Mouse (Mus musculus) stomach, embryonic 15.5 days (tissue): ENCODE data around the gene Gm12830. TPM values are rescaled to one million over a fixed set of nuclear protein-coding genes. Genes with fewer than 3 reads are reported as not detected.
A peak's percentile ranks its signal among the peaks of the same experiment; 100 is the strongest.

ENCODE experiments used
- ATAC-seq: fragments of 200-750 bp; cut with Nextera tagmentation; 2 replicates; pipeline ENCODE4 v1.8.0; 2017; ENCODE audit warnings: low read depth, moderate number of reproducible peaks, moderate TSS enrichment; ENCODE audit not compliant: insufficient read depth, low FRiP score
- H3K27ac ChIP-seq: fragments of 300-500 bp; sonication (generic); 2 replicates; pipeline ENCODE4 v1.5.1; 2015; ENCODE audit warnings: mild to moderate bottlenecking, inconsistent platforms
- H3K27me3 ChIP-seq: fragments of 300-500 bp; sonication (generic); replicated peaks from 2 replicates; pipeline ENCODE4 v1.6.1; 2015; ENCODE audit warnings: inconsistent platforms
- H3K36me3 ChIP-seq: fragments of 300-500 bp; sonication (generic); 2 replicates; pipeline ENCODE4 v1.6.1; 2015; ENCODE audit warnings: inconsistent platforms
- H3K4me1 ChIP-seq: fragments of 300-500 bp; sonication (generic); 2 replicates; pipeline ENCODE4 v1.6.1; 2015; ENCODE audit warnings: inconsistent platforms
- H3K4me2 ChIP-seq: fragments of 300-500 bp; sonication (generic); 2 replicates; pipeline ENCODE4 v1.6.1; 2015; ENCODE audit warnings: mild to moderate bottlenecking, inconsistent platforms
- H3K4me3 ChIP-seq: fragments of 300-500 bp; sonication (generic); replicated peaks from 2 replicates; pipeline ENCODE4 v1.5.1; 2015; ENCODE audit warnings: inconsistent platforms
- H3K9ac ChIP-seq: fragments of 300-500 bp; sonication (generic); 2 replicates; pipeline ENCODE4 v1.6.1; 2015; ENCODE audit warnings: inconsistent platforms
- H3K9me3 ChIP-seq: fragments of 300-500 bp; sonication (generic); 2 replicates; pipeline ENCODE4 v1.6.1; 2016; ENCODE audit warnings: inconsistent platforms
- WGBS: fragments of 180-500 bp; shearing (Covaris S2); methylation state at CpG from one replicate; pipeline ENCODE4 v1.1.7; 2015; 5-methylcytosine and 5-hydroxymethylcytosine counted together
- polyA plus RNA-seq: library from polyadenylated mRNA; unstranded; fragments of >200 nt; fragmentation: Nextera tagmentation; extraction: Ambion mirVana; gene quantifications from 2 replicates; pipeline ENCODE4 v1.2.1, GENCODE M21; 2015

The Gm12830 gene
- polyA plus RNA-seq, 1 experiment from 2014 or later, result not detected

DNA sequence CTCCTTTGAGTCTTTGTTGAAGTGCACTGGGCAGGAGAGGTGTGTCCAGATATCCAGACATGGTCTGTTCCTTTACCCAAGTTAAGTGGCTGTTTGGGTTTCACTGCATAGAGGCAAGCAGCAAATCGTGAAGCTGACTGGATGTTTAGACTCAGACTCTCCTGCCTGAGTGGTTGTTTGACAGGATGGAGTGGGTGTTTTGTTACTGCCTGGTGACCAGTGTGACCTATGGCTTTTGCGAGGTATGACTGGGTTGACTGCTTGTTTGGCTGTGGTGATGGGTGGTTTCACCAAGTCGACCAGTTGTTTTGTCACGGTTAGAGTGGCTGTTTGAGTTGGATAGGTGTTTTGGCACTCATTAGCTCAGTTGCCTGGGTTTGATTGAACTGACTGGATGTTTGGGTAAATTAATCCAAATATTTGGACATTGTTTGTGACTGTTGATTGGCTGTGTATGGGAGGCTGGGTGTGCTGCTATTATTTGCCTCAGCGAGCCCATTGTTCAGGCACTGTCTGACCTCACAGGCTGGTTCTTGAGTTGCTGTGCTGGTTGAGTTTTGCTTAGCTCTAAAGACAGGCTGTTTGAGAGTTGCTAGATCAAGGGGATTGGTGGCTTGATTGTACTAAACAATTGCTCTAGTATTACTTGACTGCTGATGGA is 24.1 kb upstream of the Gm12830 start:
- Histone ChIP-seq H3K36me3 (no peaks in the 10 kb centered on the region), H3K4me3 (no peak overlapping the region), H3K27me3 (no peaks in the 10 kb centered on the region), H3K4me2 (no peak overlapping the region), H3K9ac (no peak overlapping the region), H3K4me1 (0 out of 2 replicates have a peak, but pooled peaks cover 5% of the 10 kb centered on the region), H3K9me3 (no peaks in the 10 kb centered on the region), H3K27ac (no peak overlapping the region)
- ATAC-seq, result no peak
- WGBS, result 22% methylated on average over 5 of the region's 5 CpGs

DNA sequence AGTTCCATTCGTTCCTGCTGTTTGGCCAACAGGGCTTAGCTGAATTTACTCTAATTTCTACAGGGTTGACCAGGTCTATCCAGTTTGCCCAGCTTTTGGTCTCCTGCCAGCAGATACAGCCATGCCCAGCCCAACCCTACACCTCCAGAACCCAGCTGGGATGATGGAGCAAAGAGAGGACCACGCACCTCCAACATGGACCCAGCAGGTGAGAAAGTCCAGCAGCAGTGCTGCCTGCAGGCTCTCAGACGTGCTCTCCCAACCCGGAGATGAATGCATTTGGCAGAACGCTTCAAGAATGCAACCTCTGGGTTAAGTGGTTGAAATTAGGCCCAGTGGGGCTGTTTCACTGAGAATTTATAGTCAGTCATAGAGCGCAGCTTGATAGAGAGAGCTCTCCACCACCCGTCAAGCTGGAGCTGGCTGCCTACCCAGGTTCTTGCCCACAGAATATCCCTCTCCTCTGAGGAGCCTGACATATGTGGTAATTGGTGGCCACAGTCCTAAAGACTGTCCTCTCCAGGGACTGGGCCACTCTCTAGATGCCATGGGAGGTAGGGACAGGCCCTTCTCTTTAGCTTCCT is 23.4 kb upstream of the Gm12830 start:
- Histone ChIP-seq H3K4me2 (no peak overlapping the region), H3K4me3 (no peak overlapping the region), H3K9me3 (no peaks in the 10 kb centered on the region), H3K36me3 (no peaks in the 10 kb centered on the region), H3K27ac (no peak overlapping the region), H3K9ac (no peak overlapping the region), H3K27me3 (no peaks in the 10 kb centered on the region), H3K4me1 (0 out of 2 replicates have a peak, but pooled peaks cover 5% of the 10 kb centered on the region)
- no peak for ATAC-seq
- WGBS, result 48% methylated on average over 7 of the region's 7 CpGs

GRCm38 (mm10) chr4:114804096-114804495 is 17.4 kb upstream of the Gm12830 start:
- 44% methylated on average over 5 of the region's 5 CpGs for WGBS
- Histone ChIP-seq H3K36me3 (no peaks in the 10 kb centered on the region), H3K27ac (no peak overlapping the region), H3K9ac (no peak overlapping the region), H3K27me3 (no peaks in the 10 kb centered on the region), H3K9me3 (no peaks in the 10 kb centered on the region), H3K4me3 (no peak overlapping the region), H3K4me1 (no peaks in the 10 kb centered on the region), H3K4me2 (no peak overlapping the region)
- ATAC-seq, result no peak

- WGBS, result 33% methylated on average over 9 of the region's 9 CpGs
- Histone ChIP-seq H3K4me2 (no peak overlapping the region), H3K4me1 (0 out of 2 replicates have a peak, but pooled peaks cover 14% of the 10 kb centered on the region), H3K27ac (no peak overlapping the region), H3K36me3 (no peaks in the 10 kb centered on the region), H3K27me3 (peaks cover 7% of the 10 kb centered on the region; the same call in 1 of the 2 replicates), H3K9me3 (no peaks in the 10 kb centered on the region), H3K4me3 (no peak overlapping the region), H3K9ac (no peak overlapping the region)
- ATAC-seq, result no peak
These were observed 2.4 kb upstream of the Gm12830 start for GRCm38 (mm10) chr4:114818963-114819702.

DNA sequence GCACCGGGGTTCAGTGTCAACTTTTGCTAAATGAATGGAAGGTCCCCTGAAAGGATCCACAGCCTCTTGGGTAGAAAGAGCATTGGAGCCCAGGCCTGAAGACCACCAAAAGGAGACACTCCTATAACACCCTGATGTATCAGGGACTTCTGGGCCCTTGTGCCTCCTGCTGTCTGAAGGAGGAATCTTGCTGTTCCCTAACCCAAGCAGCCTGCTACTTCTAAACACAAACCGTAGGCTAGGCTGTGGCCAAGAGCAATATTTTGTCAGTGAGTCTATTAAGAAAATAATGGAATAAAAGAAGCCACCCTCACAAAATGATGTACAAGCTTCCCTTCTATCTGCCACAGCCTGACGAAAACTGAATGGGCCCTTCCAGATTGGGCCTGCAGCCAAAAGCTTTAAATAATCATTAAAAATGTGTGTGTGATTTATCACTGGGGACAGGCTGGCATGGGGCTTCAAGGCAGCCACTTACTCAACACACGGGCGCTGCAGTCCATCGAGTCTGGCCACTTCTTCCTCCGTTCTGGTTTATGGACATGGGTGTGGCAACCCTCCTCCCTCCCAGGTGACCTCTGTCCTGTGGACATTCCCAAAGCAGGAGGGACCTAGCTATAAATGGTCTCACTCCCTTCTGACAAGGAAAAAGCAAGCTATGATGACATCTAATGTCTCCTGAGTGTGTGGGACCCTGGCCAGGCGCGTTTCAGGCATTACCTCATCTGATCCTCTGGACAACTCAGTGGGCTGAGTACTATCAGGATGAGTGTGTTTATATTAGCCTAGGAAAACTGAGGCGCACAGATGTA is 13.5 kb downstream of the Gm12830 start:
- peak; percentile 22; the same call in 1 of the 2 replicates for ATAC-seq
- no peak overlapping the region for H3K4me3 ChIP-seq

GRCm38 (mm10) chr4:114841336-114841920 is 19.9 kb downstream of the Gm12830 start:
- Histone ChIP-seq H3K4me1 (peaks cover 7% of the 10 kb centered on the region), H3K4me2 (no peak overlapping the region), H3K27ac (no peak overlapping the region), H3K4me3 (no peak overlapping the region), H3K36me3 (no peaks in the 10 kb centered on the region), H3K9ac (no peak overlapping the region), H3K9me3 (no peaks in the 10 kb centered on the region), H3K27me3 (peaks cover 22% of the 10 kb centered on the region)
- WGBS, result 54% methylated on average over 9 of the region's 9 CpGs
- no peak for ATAC-seq

More for the DNA sequence above, 13.5 kb downstream of the Gm12830 start:
- Histone ChIP-seq H3K36me3 (no peaks in the 10 kb centered on the region), H3K4me2 (no peak overlapping the region), H3K27ac (no peak overlapping the region), H3K9me3 (no peaks in the 10 kb centered on the region), H3K4me1 (no peaks in the 10 kb centered on the region), H3K9ac (no peak overlapping the region), H3K27me3 (0 out of 2 replicates have a peak, but pooled peaks cover 4% of the 10 kb centered on the region)
- WGBS, result 42% methylated on average over 10 of the region's 10 CpGs

DNA sequence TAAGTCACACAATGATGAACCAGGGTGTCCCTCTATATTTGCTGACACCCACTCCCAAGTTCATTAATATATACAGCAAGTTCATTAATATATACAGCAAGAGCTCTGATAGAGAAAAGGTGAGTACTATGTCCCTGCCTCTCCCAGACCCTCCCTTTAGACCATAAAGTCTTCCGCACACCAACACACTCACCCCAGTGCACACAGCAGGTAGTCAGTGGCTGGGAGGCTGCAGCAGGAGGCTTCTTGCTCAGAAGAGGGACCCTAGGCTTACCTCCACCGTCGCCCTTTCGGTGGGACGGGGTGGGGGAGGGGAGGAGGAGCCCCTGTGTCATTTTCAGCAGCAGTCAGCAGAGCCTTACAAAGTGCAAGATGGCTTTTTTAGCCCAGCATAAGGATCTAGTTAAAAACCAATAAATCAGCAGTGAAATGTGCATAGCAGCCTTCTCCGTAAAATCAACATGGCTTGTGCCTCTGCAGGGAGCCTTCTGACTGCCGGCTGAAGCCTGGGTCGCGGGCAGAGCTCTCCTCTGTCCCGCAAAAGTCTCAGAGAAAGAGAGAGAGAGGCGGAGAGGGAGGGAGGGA is 20.9 kb downstream of the Gm12830 start:
- Histone ChIP-seq H3K4me2 (no peak overlapping the region), H3K4me1 (peaks cover 7% of the 10 kb centered on the region), H3K27me3 (peaks cover 22% of the 10 kb centered on the region), H3K36me3 (no peaks in the 10 kb centered on the region), H3K9ac (no peak overlapping the region), H3K4me3 (no peak overlapping the region), H3K27ac (no peak overlapping the region), H3K9me3 (no peaks in the 10 kb centered on the region)
- no peak for ATAC-seq
- 15% methylated on average over 7 of the region's 11 CpGs for WGBS

- H3K9ac ChIP-seq, result peak overlapping the region; percentile 27; the same call in 1 of the 2 replicates
- 1% methylated on average over 51 of the region's 51 CpGs for WGBS
- H3K36me3 ChIP-seq, result no peaks in the 10 kb centered on the region
- no peaks in the 10 kb centered on the region for H3K9me3 ChIP-seq
- H3K27ac ChIP-seq, result no peak overlapping the region
- H3K4me2 ChIP-seq, result peak overlapping the region; percentile 83
- peak; percentile 68 for ATAC-seq
- peaks cover 7% of the 10 kb centered on the region for H3K4me1 ChIP-seq
- H3K27me3 ChIP-seq, result peaks cover 22% of the 10 kb centered on the region
- H3K4me3 ChIP-seq, result peak overlapping the region; percentile 40
These were observed 21.7 kb downstream of the Gm12830 start for GRCm38 (mm10) chr4:114843097-114843721.

DNA sequence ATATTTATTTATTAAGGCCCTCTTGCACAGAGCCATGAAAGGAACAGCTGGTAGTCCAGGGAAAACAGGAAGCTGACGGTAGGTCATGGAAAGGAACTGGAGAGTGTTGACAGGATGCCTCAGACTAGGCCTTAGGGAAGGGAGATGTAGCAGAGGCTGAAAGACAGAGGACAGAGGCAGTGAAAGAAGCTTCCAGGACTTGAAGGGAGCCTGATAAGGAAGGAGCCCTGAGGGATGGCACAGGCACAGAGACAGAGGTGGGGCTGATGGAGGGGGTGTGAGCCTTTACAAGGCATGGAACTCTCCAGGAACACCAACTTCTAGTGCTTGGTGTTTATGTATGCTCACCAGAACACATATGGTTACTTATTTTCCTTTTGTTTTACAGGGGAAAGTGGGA is 23.1 kb downstream of the Gm12830 start:
- Histone ChIP-seq H3K27ac (no peak overlapping the region), H3K9me3 (no peaks in the 10 kb centered on the region), H3K4me3 (no peak overlapping the region), H3K27me3 (peaks cover 22% of the 10 kb centered on the region), H3K4me2 (no peak overlapping the region), H3K4me1 (peaks cover 7% of the 10 kb centered on the region), H3K9ac (no peak overlapping the region), H3K36me3 (no peaks in the 10 kb centered on the region)
- ATAC-seq, result no peak
- 61% methylated on average over 1 of the region's 1 CpGs for WGBS

- no peak for ATAC-seq
- no peak overlapping the region for H3K4me3 ChIP-seq
- H3K36me3 ChIP-seq, result no peaks in the 10 kb centered on the region
- H3K9me3 ChIP-seq, result no peaks in the 10 kb centered on the region
- no peak overlapping the region for H3K4me2 ChIP-seq
- H3K27me3 ChIP-seq, result peaks cover 22% of the 10 kb centered on the region
- H3K9ac ChIP-seq, result no peak overlapping the region
- 44% methylated on average over 4 of the region's 4 CpGs for WGBS
- no peak overlapping the region for H3K27ac ChIP-seq
- peaks cover 7% of the 10 kb centered on the region for H3K4me1 ChIP-seq
These were observed 24.1 kb downstream of the Gm12830 start for GRCm38 (mm10) chr4:114845622-114846021.

GRCm38 (mm10) chr4:114846723-114847122 is 25.2 kb downstream of the Gm12830 start:
- no peak overlapping the region for H3K9ac ChIP-seq
- no peak for ATAC-seq
- H3K36me3 ChIP-seq, result no peaks in the 10 kb centered on the region
- 80% methylated on average over 6 of the region's 6 CpGs for WGBS
- no peak overlapping the region for H3K4me3 ChIP-seq
- peaks cover 7% of the 10 kb centered on the region for H3K4me1 ChIP-seq
- no peak overlapping the region for H3K4me2 ChIP-seq
- H3K27ac ChIP-seq, result no peak overlapping the region
- peaks cover 16% of the 10 kb centered on the region for H3K27me3 ChIP-seq
- H3K9me3 ChIP-seq, result no peaks in the 10 kb centered on the region
